In genomic region chr5:67099393-67100271, GRCm38 (mm10) we compare ENCODE assay signal across 10 mouse cellular contexts. TPM values are rescaled to one million over a fixed set of nuclear protein-coding genes. Genes with fewer than 3 reads are reported as not detected.
A peak's percentile ranks its signal among the peaks of the same experiment; 100 is the strongest.
DNase-seq lines count a peak whose midpoint lies in the region; ATAC-seq and TF ChIP-seq lines count a peak whose summit lies in the region.
"Had no signal": no experiment of that assay in that cellular context is flagged by ENCODE, and none has a peak within 500 bp of the region (broad histone marks: within the 10 kb centered on the region; RNA-seq: fewer than 3 reads in every experiment).

No protein-coding gene starts in this region.

- TF ChIP-seq POLR2A in ES-Bruce4 (IDR thresholded peaks at IDR 0.05; ENCODE audit: insufficient read depth, low read length) = no peak

- no peaks in the 10 kb centered on the region for H3K9me3 ChIP-seq in ES-Bruce4 (replicated peaks; ENCODE audit: control insufficient read depth, insufficient read depth, low read length, poor library complexity, severe bottlenecking)
- no peaks in the 10 kb centered on the region for H3K9me3 ChIP-seq in hindbrain, embryonic 13.5 days
- H3K9me3 ChIP-seq: neural tube, embryonic 12.5 days had no signal

- no peak for ATAC-seq in hindbrain, embryonic 13.5 days (ENCODE audit: low FRiP score)

- no peak for TF ChIP-seq EP300 in ES-Bruce4 (IDR thresholded peaks at IDR 0.05; ENCODE audit: insufficient read depth, low read depth, low read length)

- no peak overlapping the region for H3K27ac ChIP-seq in ES-Bruce4 (ENCODE audit: insufficient read depth, low read length)
- H3K27ac ChIP-seq in hindbrain, embryonic 13.5 days = peak overlapping the region; percentile 82
- H3K27ac ChIP-seq: neural tube, embryonic 12.5 days had no signal

- peaks cover 43% of the 10 kb centered on the region for H3K27me3 ChIP-seq in ES-Bruce4 (ENCODE audit: control insufficient read depth, insufficient read depth, low read length, poor library complexity, severe bottlenecking)
- H3K27me3 ChIP-seq in hindbrain, embryonic 13.5 days = peaks cover 95% of the 10 kb centered on the region

- 0 out of 2 replicates have a peak overlapping the region, but pooled peaks have one; percentile 18 for H3K4me3 ChIP-seq in ES-Bruce4 (ENCODE audit: low read depth, low read length)
- H3K4me3 ChIP-seq in hindbrain, embryonic 13.5 days = peak overlapping the region; percentile 30
- H3K4me3 ChIP-seq: neural tube, embryonic 12.5 days had no signal

- H3K36me3 ChIP-seq in ES-Bruce4 (ENCODE audit: control insufficient read depth, insufficient read depth, low read length, poor library complexity, severe bottlenecking) = no peaks in the 10 kb centered on the region
- no peaks in the 10 kb centered on the region for H3K36me3 ChIP-seq in hindbrain, embryonic 13.5 days
- H3K36me3 ChIP-seq: neural tube, embryonic 12.5 days had no signal

- WGBS in hindbrain, embryonic 13.5 days = under 1% methylated on average over 32 of the region's 32 CpGs

- peak; percentile 19 to 52 for DNase-seq in cerebellum, postnatal 14 days
- no peak for DNase-seq in cerebellum, adult 8-10 months
- DNase-seq in kidney, postnatal 4 days = peak; percentile 30 to 38
- DNase-seq in kidney, adult 8-10 months = no peak
- no peak for DNase-seq in spleen, postnatal 14 days (ENCODE audit: low spot score in 2 of 2)
- no peak for DNase-seq in adrenal gland, postnatal 36 days

- peak overlapping the region; percentile 27; the same call in 1 of the 2 replicates for H3K4me2 ChIP-seq in hindbrain, embryonic 13.5 days
- H3K4me2 ChIP-seq: neural tube, embryonic 12.5 days had no signal

- no peak for TF ChIP-seq CTCF in ES-Bruce4 (IDR thresholded peaks at IDR 0.05; ENCODE audit: low read depth, low read length)

- H3K4me1 ChIP-seq in ES-Bruce4 (ENCODE audit: control insufficient read depth, insufficient read depth, low read length) = no peaks in the 10 kb centered on the region
- peaks cover 8% of the 10 kb centered on the region for H3K4me1 ChIP-seq in hindbrain, embryonic 13.5 days (replicated peaks)

- H3K9ac ChIP-seq in ES-Bruce4 (ENCODE audit: low read depth, poor library complexity, severe bottlenecking) = no peak overlapping the region
- peak overlapping the region; percentile 19; the same call in 1 of the 2 replicates for H3K9ac ChIP-seq in hindbrain, embryonic 13.5 days
- H3K9ac ChIP-seq: neural tube, embryonic 12.5 days had no signal

RNA-seq across cellular contexts. Expression of gene Phox2b, which starts 0.5 kb away (rescaled TPM):
- polyA plus RNA-seq in ES-Bruce4 (2011; ENCODE audit: insufficient read depth, insufficient read length, low read depth, missing spikeins) = not detected in 2 replicates
- polyA plus RNA-seq in hindbrain, embryonic 13.5 days (2015; fragmentation: Nextera tagmentation; extraction: Ambion mirVana) = 32.3 and 38.4 TPM in 2 replicates
- total RNA-seq in adrenal gland, postnatal 36 days (2021) = 10 to 100 TPM; 18.1 to 20.0 TPM
- total RNA-seq: left cerebral cortex, adult 8-10 months had no signal

Comparison
In these comparisons a context has a peak if more than half of its experiments do, and no peak if none do; other contexts are left out.
1. DNase-seq: peak in cerebellum, postnatal 14 days (2 of 2) and kidney, postnatal 4 days (2 of 2); none in cerebellum, adult 8-10 months (single experiment), kidney, adult 8-10 months (0 of 2), spleen, postnatal 14 days (0 of 2) and adrenal gland, postnatal 36 days (0 of 2).
2. RNA of gene Phox2b, which starts 0.5 kb away (polyA plus RNA-seq): 32.3 to 38.4 TPM in hindbrain, embryonic 13.5 days; not detected in ES-Bruce4; every median in the first group is over 10 times any median in the second.